Comparison of ENCODE assay signal across 8 mouse cellular contexts in the genomic region with DNA sequence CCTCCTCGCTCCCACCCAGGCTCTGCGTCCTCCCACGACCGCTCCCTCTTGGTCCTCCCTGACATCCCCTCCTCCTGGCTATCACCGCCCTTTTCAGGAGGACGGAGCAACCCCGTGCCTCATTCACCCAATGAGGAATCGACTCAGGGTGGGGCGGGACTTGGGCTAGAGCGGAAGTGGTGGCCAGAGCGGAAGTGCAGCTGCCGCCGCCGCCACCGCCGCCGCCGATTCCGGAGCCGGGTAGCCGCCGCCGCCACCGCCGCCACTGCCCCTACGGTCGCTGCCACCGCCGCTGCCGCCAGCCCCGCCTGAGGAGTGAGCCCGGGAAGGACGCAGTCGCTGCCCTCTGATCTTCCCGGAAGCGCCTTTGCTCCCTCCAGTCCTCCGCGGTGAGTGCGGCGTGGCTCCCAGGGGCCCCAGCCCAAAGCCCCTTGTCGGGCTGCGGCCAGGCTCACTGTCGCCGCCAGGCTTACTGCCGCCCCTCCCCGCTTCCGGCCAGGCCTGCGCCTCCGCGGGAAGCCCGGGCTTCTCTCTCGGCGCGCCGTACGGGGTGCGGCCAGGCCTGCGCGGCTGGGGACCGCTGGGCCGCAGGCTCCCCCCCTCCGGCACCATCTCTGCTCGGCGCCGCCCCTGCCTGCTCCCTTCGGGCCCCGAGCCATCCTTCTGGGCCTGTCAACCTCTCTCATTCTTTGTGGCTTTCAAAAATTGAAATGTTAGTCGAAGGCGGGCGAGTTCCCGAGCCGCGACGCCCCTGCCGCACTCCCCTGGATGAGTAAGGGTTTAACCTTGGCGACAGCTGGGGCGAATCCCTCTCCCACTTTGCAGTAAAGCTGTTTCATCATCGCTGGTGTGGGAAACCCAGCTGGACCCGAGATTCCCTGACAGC. TPM values are rescaled to one million over a fixed set of nuclear protein-coding genes. Genes with fewer than 3 reads are reported as not detected.
DNase-seq lines count a peak whose midpoint lies in the region; ATAC-seq and TF ChIP-seq lines count a peak whose summit lies in the region.

No protein-coding gene starts in this region.

- H3K4me3 ChIP-seq in embryonic facial prominence, embryonic 12.5 days = peak overlapping the region; percentile 99
- H3K4me3 ChIP-seq in kidney, adult 2 months (ENCODE audit: insufficient read depth, low read depth, low read length) = peak overlapping the region; percentile 88
- H3K4me3 ChIP-seq in limb, embryonic 14.5 days (replicated peaks; ENCODE audit: low read length) = peak overlapping the region; percentile 99
- H3K4me3 ChIP-seq in midbrain, embryonic 16.5 days (ENCODE audit: low read depth, low read length) = peak overlapping the region; percentile 99
- H3K4me3 ChIP-seq in spleen, adult 2 months (ENCODE audit: extremely low read depth, insufficient read depth, insufficient read length) = peak overlapping the region; percentile 96

- peak; percentile 95 for DNase-seq in A20 (ENCODE audit: low read depth, low spot score)
- peak; percentile 97 for DNase-seq in adrenal gland, postnatal 14 days
- peak; percentile 66 to 98 for DNase-seq in heart, adult 18-20 months
- peak; percentile 98 for DNase-seq in kidney, adult 2 months
- peak; percentile 97 for DNase-seq in limb, embryonic 14.5 days (ENCODE audit: low spot score)
- peak; percentile 78 to 90 for DNase-seq in spleen, adult 2 months (ENCODE audit: low read depth in 1 of 2, low spot score in 2 of 2)

- H3K27me3 ChIP-seq in embryonic facial prominence, embryonic 12.5 days = no peaks in the 10 kb centered on the region
- H3K27me3 ChIP-seq in kidney, adult 2 months (replicated peaks; ENCODE audit: control insufficient read depth, insufficient read depth, low read length) = no peaks in the 10 kb centered on the region
- no peaks in the 10 kb centered on the region for H3K27me3 ChIP-seq in limb, embryonic 14.5 days (ENCODE audit: control insufficient read depth, insufficient read depth, low read length)
- H3K27me3 ChIP-seq in midbrain, embryonic 16.5 days (ENCODE audit: control insufficient read depth, insufficient read depth, low read depth, low read length) = no peaks in the 10 kb centered on the region
- H3K27me3 ChIP-seq in spleen, adult 2 months (ENCODE audit: control insufficient read depth, insufficient read depth, low read length) = no peaks in the 10 kb centered on the region

- TF ChIP-seq CTCF in kidney, adult 2 months (conservative IDR thresholded peaks at IDR 0.05; ENCODE audit: insufficient read depth, insufficient read length, low read depth, low read length) = no peak
- TF ChIP-seq CTCF in spleen, adult 2 months (IDR thresholded peaks at IDR 0.05; ENCODE audit: extremely low read depth, insufficient read depth, insufficient read length, insufficient replicate concordance) = no peak

- H3K4me1 ChIP-seq in embryonic facial prominence, embryonic 12.5 days = peaks cover 21% of the 10 kb centered on the region
- H3K4me1 ChIP-seq in kidney, adult 2 months (ENCODE audit: control insufficient read depth, insufficient read depth, low read length) = peaks cover 11% of the 10 kb centered on the region
- peaks cover 14% of the 10 kb centered on the region; the same call in 1 of the 2 replicates for H3K4me1 ChIP-seq in limb, embryonic 14.5 days (ENCODE audit: control insufficient read depth, insufficient read depth, low read length)
- peaks cover 31% of the 10 kb centered on the region for H3K4me1 ChIP-seq in midbrain, embryonic 16.5 days (ENCODE audit: control insufficient read depth, insufficient read depth, low read length)
- peaks cover 8% of the 10 kb centered on the region; the same call in 1 of the 2 replicates for H3K4me1 ChIP-seq in spleen, adult 2 months (ENCODE audit: control insufficient read depth, insufficient read depth, insufficient read length)

- H3K9ac ChIP-seq in embryonic facial prominence, embryonic 12.5 days = peak overlapping the region; percentile 94
- peak overlapping the region; percentile 91 for H3K9ac ChIP-seq in limb, embryonic 14.5 days (ENCODE audit: low read depth, low read length, severe bottlenecking)
- peak overlapping the region; percentile 93 for H3K9ac ChIP-seq in midbrain, embryonic 16.5 days (ENCODE audit: low read depth, low read length)

- no peaks in the 10 kb centered on the region for H3K9me3 ChIP-seq in embryonic facial prominence, embryonic 12.5 days
- no peaks in the 10 kb centered on the region for H3K9me3 ChIP-seq in limb, embryonic 14.5 days (ENCODE audit: control insufficient read depth, low read length)
- no peaks in the 10 kb centered on the region for H3K9me3 ChIP-seq in midbrain, embryonic 16.5 days (replicated peaks; ENCODE audit: control insufficient read depth, low read length, poor library complexity, severe bottlenecking)

- H3K4me2 ChIP-seq in embryonic facial prominence, embryonic 12.5 days (replicated peaks) = peak overlapping the region; percentile 71
- peak overlapping the region; percentile 58 for H3K4me2 ChIP-seq in limb, embryonic 14.5 days (replicated peaks; ENCODE audit: low read depth, low read length, severe bottlenecking)
- H3K4me2 ChIP-seq in midbrain, embryonic 16.5 days (ENCODE audit: low read length) = peak overlapping the region; percentile 75

- no peak for TF ChIP-seq POLR2A in kidney, adult 2 months (IDR thresholded peaks at IDR 0.05; ENCODE audit: low read depth, low read length)
- TF ChIP-seq POLR2A in limb, embryonic 14.5 days (IDR thresholded peaks at IDR 0.05; ENCODE audit: borderline replicate concordance, extremely low read depth, insufficient read depth, insufficient read length) = no peak
- TF ChIP-seq POLR2A in spleen, adult 2 months (IDR thresholded peaks at IDR 0.05; ENCODE audit: low read depth, low read length) = no peak; the same call in 1 of the 2 replicates

- peak overlapping the region; percentile 94 for H3K27ac ChIP-seq in embryonic facial prominence, embryonic 12.5 days
- peak overlapping the region; percentile 92 for H3K27ac ChIP-seq in kidney, adult 2 months (ENCODE audit: insufficient read depth, low read depth, low read length)
- H3K27ac ChIP-seq in limb, embryonic 14.5 days (replicated peaks; ENCODE audit: low read depth, low read length) = peak overlapping the region; percentile 91
- H3K27ac ChIP-seq in midbrain, embryonic 16.5 days (ENCODE audit: low read length) = peak overlapping the region; percentile 85
- H3K27ac ChIP-seq in spleen, adult 2 months (ENCODE audit: insufficient read depth, low read length) = peak overlapping the region; percentile 97

- under 1% methylated on average over 79 of the region's 79 CpGs for WGBS in embryonic facial prominence, embryonic 12.5 days
- under 1% methylated on average over 70 of the region's 79 CpGs for WGBS in kidney, adult 2 months
- 2% methylated on average over 54 of the region's 79 CpGs for WGBS in limb, embryonic 14.5 days
- under 1% methylated on average over 65 of the region's 79 CpGs for whole genome bisulfite sequencing in midbrain, embryonic 16.5 days
- 1% methylated on average over 73 of the region's 79 CpGs for WGBS in spleen, adult 2 months

- ATAC-seq in embryonic facial prominence, embryonic 12.5 days (ENCODE audit: insufficient number of reproducible peaks, insufficient read depth, low FRiP score, low TSS enrichment) = peak; percentile 100
- peak; percentile 100 for ATAC-seq in limb, embryonic 14.5 days (ENCODE audit: low FRiP score, low read depth)
- ATAC-seq in midbrain, embryonic 16.5 days = peak; percentile 100

- 0 out of 2 replicates have a peak, but pooled peaks cover 4% of the 10 kb centered on the region for H3K36me3 ChIP-seq in embryonic facial prominence, embryonic 12.5 days
- H3K36me3 ChIP-seq in kidney, adult 2 months (ENCODE audit: control insufficient read depth, insufficient read depth, low read length) = no peaks in the 10 kb centered on the region
- H3K36me3 ChIP-seq in limb, embryonic 14.5 days (ENCODE audit: control insufficient read depth, insufficient read depth, low read length) = peaks cover 18% of the 10 kb centered on the region; the same call in 1 of the 2 replicates
- H3K36me3 ChIP-seq in midbrain, embryonic 16.5 days (ENCODE audit: control insufficient read depth, insufficient read depth, low read length) = no peaks in the 10 kb centered on the region
- no peaks in the 10 kb centered on the region for H3K36me3 ChIP-seq in spleen, adult 2 months (ENCODE audit: control insufficient read depth, insufficient read depth, low read length)

RNA-seq across cellular contexts. Expression of a gene that starts 0.5 kb away (rescaled TPM):
- total RNA-seq in adrenal gland, postnatal 14 days (2021) = 244 and 254 TPM in 2 replicates
- 327 and 340 TPM in 2 replicates for polyA plus RNA-seq in embryonic facial prominence, embryonic 12.5 days (2016; fragmentation: Nextera tagmentation; extraction: Ambion mirVana)
- 10 to 100 TPM; 75.9 to 82.7 TPM for total RNA-seq in heart, adult 18-20 months (2021)
- polyA plus RNA-seq in kidney, adult 2 months (2012; rRNA removed) = 46.7 and 63.9 TPM in 2 replicates
- 106 and 126 TPM in 2 replicates for polyA plus RNA-seq in limb, embryonic 14.5 days (2012; rRNA removed)
- 277 and 283 TPM in 2 replicates for polyA plus RNA-seq in limb, embryonic 14.5 days (2014; fragmentation: Nextera tagmentation; extraction: Ambion mirVana)
- polyA plus RNA-seq in midbrain, embryonic 16.5 days (2015; fragmentation: Nextera tagmentation; extraction: Ambion mirVana) = 533 and 553 TPM in 2 replicates
- 24.0 and 26.4 TPM in 2 replicates for polyA plus RNA-seq in spleen, adult 2 months (2012; rRNA removed)

RNA-seq across cellular contexts. Expression of a gene that starts 30.0 kb away (rescaled TPM):
- total RNA-seq in adrenal gland, postnatal 14 days (2021) = 1.0 and 2.9 TPM in 2 replicates
- 2.4 and 3.5 TPM in 2 replicates for polyA plus RNA-seq in embryonic facial prominence, embryonic 12.5 days (2016; fragmentation: Nextera tagmentation; extraction: Ambion mirVana)
- total RNA-seq in heart, adult 18-20 months (2021) = under 1 TPM; 0.57 to 0.62 TPM
- polyA plus RNA-seq in kidney, adult 2 months (2012; rRNA removed) = 3.2 and 3.7 TPM in 2 replicates
- 2.2 and 3.4 TPM in 2 replicates for polyA plus RNA-seq in limb, embryonic 14.5 days (2012; rRNA removed)
- 2.4 and 2.6 TPM in 2 replicates for polyA plus RNA-seq in limb, embryonic 14.5 days (2014; fragmentation: Nextera tagmentation; extraction: Ambion mirVana)
- 1.8 and 2.5 TPM in 2 replicates for polyA plus RNA-seq in midbrain, embryonic 16.5 days (2015; fragmentation: Nextera tagmentation; extraction: Ambion mirVana)
- polyA plus RNA-seq in spleen, adult 2 months (2012; rRNA removed) = 0.23 and 0.69 TPM in 2 replicates

Comparison
In these comparisons a context has a peak if more than half of its experiments do, and no peak if none do; other contexts are left out.
1. Peak in every context shown above with its lines: DNase-seq, ATAC-seq, H3K4me3 ChIP-seq and H3K27ac ChIP-seq.